Mouse (Mus musculus): ENCODE data around the gene Ciita. TPM values are rescaled to one million over a fixed set of nuclear protein-coding genes. Genes with fewer than 3 reads are reported as not detected.
A peak's percentile ranks its signal among the peaks of the same experiment; 100 is the strongest.

Ciita gene
- polyA plus RNA-seq, 1 experiment from 2014 or later, result 0.40 TPM

GRCm38 (mm10) chr16:10499122-10499521 is 19.3 kb downstream of the Ciita start:
- 38% methylated on average over 1 of the region's 1 CpGs for WGBS
- H3K4me3 ChIP-seq, result no peak overlapping the region
- H3K27me3 ChIP-seq, result no peaks in the 10 kb centered on the region
- no peaks in the 10 kb centered on the region for H3K4me1 ChIP-seq
- H3K27ac ChIP-seq, result no peak overlapping the region
- no peak overlapping the region for H3K9ac ChIP-seq
- H3K9me3 ChIP-seq (replicated peaks), result no peaks in the 10 kb centered on the region
- no peak overlapping the region for H3K4me2 ChIP-seq
- no peak for ATAC-seq
- no peaks in the 10 kb centered on the region for H3K36me3 ChIP-seq (ENCODE audit: poor library complexity, severe bottlenecking)

- no peak overlapping the region for H3K27ac ChIP-seq
- H3K4me3 ChIP-seq, result no peak overlapping the region
- no peak overlapping the region for H3K9ac ChIP-seq
- WGBS, result 12% methylated on average over 8 of the region's 8 CpGs
- H3K4me2 ChIP-seq, result no peak overlapping the region
- no peak for ATAC-seq
- no peaks in the 10 kb centered on the region for H3K4me1 ChIP-seq
- 0 out of 2 replicates have a peak, but pooled peaks cover 2% of the 10 kb centered on the region for H3K27me3 ChIP-seq
- H3K9me3 ChIP-seq (replicated peaks), result no peaks in the 10 kb centered on the region
- no peaks in the 10 kb centered on the region for H3K36me3 ChIP-seq (ENCODE audit: poor library complexity, severe bottlenecking)
Measured at GRCm38 (mm10) chr16:10501865-10502264, 22.0 kb downstream of the Ciita start.

- 63% methylated on average over 2 of the region's 2 CpGs for WGBS
- Histone ChIP-seq H3K4me2 (no peak overlapping the region), H3K9ac (no peak overlapping the region), H3K27me3 (0 out of 2 replicates have a peak, but pooled peaks cover 2% of the 10 kb centered on the region), H3K36me3 (ENCODE audit: poor library complexity, severe bottlenecking) (no peaks in the 10 kb centered on the region), H3K4me1 (peaks cover 9% of the 10 kb centered on the region; the same call in 1 of the 2 replicates), H3K27ac (no peak overlapping the region), H3K4me3 (no peak overlapping the region), H3K9me3 (replicated peaks) (no peaks in the 10 kb centered on the region)
- no peak for ATAC-seq
Measured at GRCm38 (mm10) chr16:10503058-10503457, 23.2 kb downstream of the Ciita start.

- Histone ChIP-seq H3K36me3 (ENCODE audit: poor library complexity, severe bottlenecking) (no peaks in the 10 kb centered on the region), H3K4me2 (no peak overlapping the region), H3K4me3 (no peak overlapping the region), H3K9me3 (replicated peaks) (no peaks in the 10 kb centered on the region), H3K27ac (no peak overlapping the region), H3K4me1 (peaks cover 9% of the 10 kb centered on the region; the same call in 1 of the 2 replicates), H3K9ac (no peak overlapping the region), H3K27me3 (0 out of 2 replicates have a peak, but pooled peaks cover 2% of the 10 kb centered on the region)
- peak; percentile 51 for ATAC-seq
- 10% methylated on average over 4 of the region's 4 CpGs for WGBS
Measured at GRCm38 (mm10) chr16:10507445-10507844, 27.6 kb downstream of the Ciita start.

- Histone ChIP-seq H3K4me2 (no peak overlapping the region), H3K36me3 (ENCODE audit: poor library complexity, severe bottlenecking) (no peaks in the 10 kb centered on the region), H3K4me1 (peaks cover 9% of the 10 kb centered on the region; the same call in 1 of the 2 replicates), H3K9me3 (replicated peaks) (no peaks in the 10 kb centered on the region), H3K9ac (no peak overlapping the region), H3K4me3 (no peak overlapping the region), H3K27me3 (0 out of 2 replicates have a peak, but pooled peaks cover 2% of the 10 kb centered on the region), H3K27ac (no peak overlapping the region)
- no peak for ATAC-seq
- 77% methylated on average over 6 of the region's 6 CpGs for WGBS
Measured at GRCm38 (mm10) chr16:10508691-10509090, 28.8 kb downstream of the Ciita start.

GRCm38 (mm10) chr16:10510477-10511133 is 30.7 kb downstream of the Ciita start:
- H3K27me3 ChIP-seq, result 0 out of 2 replicates have a peak, but pooled peaks cover under 1% of the 10 kb centered on the region
- WGBS, result 51% methylated on average over 14 of the region's 14 CpGs
- no peak for ATAC-seq
- no peak overlapping the region for H3K4me2 ChIP-seq
- no peaks in the 10 kb centered on the region for H3K36me3 ChIP-seq (ENCODE audit: poor library complexity, severe bottlenecking)
- H3K4me3 ChIP-seq, result no peak overlapping the region
- no peak overlapping the region for H3K27ac ChIP-seq
- H3K4me1 ChIP-seq, result peaks cover 9% of the 10 kb centered on the region; the same call in 1 of the 2 replicates
- H3K9ac ChIP-seq, result no peak overlapping the region
- no peaks in the 10 kb centered on the region for H3K9me3 ChIP-seq (replicated peaks)

- H3K27ac ChIP-seq, result no peak overlapping the region
- no peak for ATAC-seq
- WGBS, result 78% methylated on average over 12 of the region's 12 CpGs
- H3K4me3 ChIP-seq, result no peak overlapping the region
- no peak overlapping the region for H3K9ac ChIP-seq
- no peaks in the 10 kb centered on the region for H3K9me3 ChIP-seq (replicated peaks)
- H3K4me2 ChIP-seq, result no peak overlapping the region
- no peaks in the 10 kb centered on the region for H3K27me3 ChIP-seq
- no peaks in the 10 kb centered on the region for H3K36me3 ChIP-seq (ENCODE audit: poor library complexity, severe bottlenecking)
- peaks cover 9% of the 10 kb centered on the region; the same call in 1 of the 2 replicates for H3K4me1 ChIP-seq
Measured at GRCm38 (mm10) chr16:10511134-10511520, 31.3 kb downstream of the Ciita start.

- Histone ChIP-seq H3K27me3 (no peaks in the 10 kb centered on the region), H3K27ac (no peak overlapping the region), H3K36me3 (ENCODE audit: poor library complexity, severe bottlenecking) (no peaks in the 10 kb centered on the region), H3K9ac (no peak overlapping the region), H3K4me2 (no peak overlapping the region), H3K4me1 (no peaks in the 10 kb centered on the region), H3K4me3 (no peak overlapping the region), H3K9me3 (replicated peaks) (no peaks in the 10 kb centered on the region)
- WGBS, result 93% methylated on average over 12 of the region's 12 CpGs
- ATAC-seq, result no peak
Measured at GRCm38 (mm10) chr16:10515953-10516572, 36.2 kb downstream of the Ciita start.

- no peaks in the 10 kb centered on the region for H3K4me1 ChIP-seq
- no peaks in the 10 kb centered on the region for H3K27me3 ChIP-seq
- H3K9ac ChIP-seq, result no peak overlapping the region
- no peak overlapping the region for H3K27ac ChIP-seq
- no peaks in the 10 kb centered on the region for H3K9me3 ChIP-seq (replicated peaks)
- ATAC-seq, result no peak
- no peak overlapping the region for H3K4me2 ChIP-seq
- H3K36me3 ChIP-seq (ENCODE audit: poor library complexity, severe bottlenecking), result no peaks in the 10 kb centered on the region
- 65% methylated on average over 5 of the region's 5 CpGs for WGBS
- H3K4me3 ChIP-seq, result no peak overlapping the region
Measured at GRCm38 (mm10) chr16:10518030-10518429, 38.2 kb downstream of the Ciita start.

GRCm38 (mm10) chr16:10520908-10521614 is 41.2 kb downstream of the Ciita start:
- Histone ChIP-seq H3K27me3 (no peaks in the 10 kb centered on the region), H3K4me1 (no peaks in the 10 kb centered on the region), H3K4me2 (no peak overlapping the region), H3K9ac (no peak overlapping the region), H3K27ac (no peak overlapping the region), H3K9me3 (replicated peaks) (no peaks in the 10 kb centered on the region), H3K4me3 (no peak overlapping the region), H3K36me3 (ENCODE audit: poor library complexity, severe bottlenecking) (no peaks in the 10 kb centered on the region)
- peak; percentile 81 for ATAC-seq
- WGBS, result 39% methylated on average over 2 of the region's 2 CpGs

GRCm38 (mm10) chr16:10522811-10523210 is 43.0 kb downstream of the Ciita start:
- no peak overlapping the region for H3K4me2 ChIP-seq
- 93% methylated on average over 1 of the region's 1 CpGs for WGBS
- ATAC-seq, result no peak
- no peaks in the 10 kb centered on the region for H3K36me3 ChIP-seq (ENCODE audit: poor library complexity, severe bottlenecking)
- no peak overlapping the region for H3K9ac ChIP-seq
- no peaks in the 10 kb centered on the region for H3K4me1 ChIP-seq
- no peak overlapping the region for H3K4me3 ChIP-seq
- no peak overlapping the region for H3K27ac ChIP-seq
- H3K27me3 ChIP-seq, result no peaks in the 10 kb centered on the region
- H3K9me3 ChIP-seq (replicated peaks), result no peaks in the 10 kb centered on the region

GRCm38 (mm10) chr16:10523650-10524049 is 43.8 kb downstream of the Ciita start:
- Histone ChIP-seq H3K36me3 (ENCODE audit: poor library complexity, severe bottlenecking) (no peaks in the 10 kb centered on the region), H3K4me3 (no peak overlapping the region), H3K4me1 (no peaks in the 10 kb centered on the region), H3K27me3 (no peaks in the 10 kb centered on the region), H3K9me3 (replicated peaks) (no peaks in the 10 kb centered on the region), H3K9ac (no peak overlapping the region), H3K4me2 (no peak overlapping the region), H3K27ac (no peak overlapping the region)
- no peak for ATAC-seq
- WGBS, result 87% methylated on average over 8 of the region's 8 CpGs

Data from forebrain, embryonic 13.5 days (tissue).